Mouse (Mus musculus) heart, embryonic 12.5 days (tissue): Measurements from ENCODE around the gene Elk3. TPM values are rescaled to one million over a fixed set of nuclear protein-coding genes. Genes with fewer than 3 reads are reported as not detected.

Source experiments
- ATAC-seq: fragments of 200-750 bp; cut with Nextera tagmentation; 2 replicates; pipeline ENCODE4 v1.8.0; 2017; ENCODE audit warnings: moderate TSS enrichment, moderate library complexity; ENCODE audit not compliant: insufficient number of reproducible peaks, low FRiP score
- H3K27ac ChIP-seq: fragments of 300-500 bp; sonication (generic); 2 replicates; pipeline ENCODE4 v1.5.1; 2016; ENCODE audit warnings: mild to moderate bottlenecking, moderate library complexity; ENCODE audit not compliant: poor library complexity, severe bottlenecking
- H3K27me3 ChIP-seq: fragments of 300-500 bp; sonication (generic); replicated peaks from 2 replicates; pipeline ENCODE4 v1.6.1; 2016; ENCODE audit warnings: mild to moderate bottlenecking, moderate library complexity
- H3K36me3 ChIP-seq: fragments of 300-500 bp; sonication (generic); 2 replicates; pipeline ENCODE4 v1.6.1; 2016; ENCODE audit warnings: mild to moderate bottlenecking, moderate library complexity
- H3K4me1 ChIP-seq: fragments of 300-500 bp; sonication (generic); replicated peaks from 2 replicates; pipeline ENCODE4 v1.6.1; 2016; ENCODE audit warnings: mild to moderate bottlenecking
- H3K4me2 ChIP-seq: fragments of 300-500 bp; sonication (generic); 2 replicates; pipeline ENCODE4 v1.6.1; 2016; ENCODE audit warnings: mild to moderate bottlenecking, moderate library complexity
- H3K4me3 ChIP-seq: fragments of 300-500 bp; sonication (generic); 2 replicates; pipeline ENCODE4 v1.5.1; 2016; ENCODE audit warnings: mild to moderate bottlenecking
- H3K9ac ChIP-seq: fragments of 300-500 bp; sonication (generic); 2 replicates; pipeline ENCODE4 v1.6.1; 2016; ENCODE audit warnings: mild to moderate bottlenecking, moderate library complexity
- H3K9me3 ChIP-seq: fragments of 300-500 bp; sonication (generic); replicated peaks from 2 replicates; pipeline ENCODE4 v1.6.1; 2016; ENCODE audit warnings: mild to moderate bottlenecking, moderate library complexity
- WGBS: fragments of 180-500 bp; shearing (Covaris S2); methylation state at CpG from one replicate; pipeline ENCODE4 v1.1.7; 2016; 5-methylcytosine and 5-hydroxymethylcytosine counted together
- polyA plus RNA-seq: library from polyadenylated mRNA; unstranded; fragments of >200 nt; fragmentation: Nextera tagmentation; extraction: Ambion mirVana; gene quantifications from 2 replicates; pipeline ENCODE4 v1.2.1, GENCODE M21; 2016

Gene Elk3
- polyA plus RNA-seq, 1 experiment from 2014 or later, result 36.8 TPM

DNA sequence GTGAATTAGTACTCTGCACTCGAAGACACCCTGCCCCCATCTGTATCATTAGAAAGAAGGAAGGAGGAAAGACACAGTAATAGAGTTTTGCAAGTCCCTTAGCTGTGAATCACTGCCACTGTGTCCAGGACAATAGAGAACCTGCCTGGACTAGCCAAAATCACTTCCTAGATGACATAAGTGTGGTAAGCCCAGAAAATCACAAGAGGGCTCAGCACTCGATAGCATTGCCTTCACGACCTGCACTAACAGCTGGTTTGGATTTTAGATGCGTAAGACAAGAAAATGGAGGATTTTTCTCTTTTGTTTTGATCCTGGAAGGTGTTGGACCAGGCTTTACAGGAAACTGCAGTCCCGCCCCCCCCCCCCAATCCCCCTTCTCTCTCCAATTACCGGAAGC is 6.0 kb upstream of the Elk3 start:
- no peak overlapping the region for H3K9ac ChIP-seq
- H3K36me3 ChIP-seq, result no peaks in the 10 kb centered on the region
- no peak overlapping the region for H3K27ac ChIP-seq
- H3K9me3 ChIP-seq, result no peaks in the 10 kb centered on the region
- 39% methylated on average over 6 of the region's 6 CpGs for WGBS
- H3K4me2 ChIP-seq, result no peak overlapping the region
- H3K4me3 ChIP-seq, result no peak overlapping the region
- ATAC-seq, result no peak
- H3K4me1 ChIP-seq, result no peaks in the 10 kb centered on the region
- H3K27me3 ChIP-seq, result no peaks in the 10 kb centered on the region; the same call in 1 of the 2 replicates

- Histone ChIP-seq H3K27me3 (no peaks in the 10 kb centered on the region; the same call in 1 of the 2 replicates), H3K9me3 (no peaks in the 10 kb centered on the region), H3K36me3 (no peaks in the 10 kb centered on the region), H3K4me2 (peak overlapping the region; percentile 99), H3K4me3 (peak overlapping the region; percentile 67), H3K4me1 (peaks cover 9% of the 10 kb centered on the region; the same call in 1 of the 2 replicates), H3K9ac (no peak overlapping the region), H3K27ac (no peak overlapping the region; the same call in 1 of the 2 replicates)
- WGBS, result 17% methylated on average over 4 of the region's 4 CpGs
- ATAC-seq, result no peak
Observed at GRCm38 (mm10) chr10:93311576-93311975, 641 bp upstream of the Elk3 start.

- H3K27me3 ChIP-seq, result no peaks in the 10 kb centered on the region; the same call in 1 of the 2 replicates
Observed at GRCm38 (mm10) chr10:93309934-93310621, 857 bp downstream of the Elk3 start.

GRCm38 (mm10) chr10:93309131-93309933 is 1.6 kb downstream of the Elk3 start:
- Histone ChIP-seq H3K36me3 (no peaks in the 10 kb centered on the region), H3K27ac (peak overlapping the region; percentile 98), H3K27me3 (no peaks in the 10 kb centered on the region; the same call in 1 of the 2 replicates), H3K4me1 (peaks cover 14% of the 10 kb centered on the region), H3K4me3 (peak overlapping the region; percentile 67), H3K4me2 (peak overlapping the region; percentile 99), H3K9me3 (no peaks in the 10 kb centered on the region), H3K9ac (peak overlapping the region; percentile 91)
- peak; percentile 69 for ATAC-seq
- 2% methylated on average over 22 of the region's 23 CpGs for WGBS

More at GRCm38 (mm10) chr10:93309934-93310621, 857 bp downstream of the Elk3 start:
- Histone ChIP-seq H3K9me3 (no peaks in the 10 kb centered on the region), H3K27ac (peak overlapping the region; percentile 98), H3K36me3 (no peaks in the 10 kb centered on the region), H3K9ac (peak overlapping the region; percentile 91), H3K4me1 (peaks cover 9% of the 10 kb centered on the region), H3K4me3 (peak overlapping the region; percentile 67), H3K4me2 (peak overlapping the region; percentile 99)
- peak; percentile 38; the same call in 1 of the 2 replicates for ATAC-seq
- under 1% methylated on average over 43 of the region's 43 CpGs for WGBS

DNA sequence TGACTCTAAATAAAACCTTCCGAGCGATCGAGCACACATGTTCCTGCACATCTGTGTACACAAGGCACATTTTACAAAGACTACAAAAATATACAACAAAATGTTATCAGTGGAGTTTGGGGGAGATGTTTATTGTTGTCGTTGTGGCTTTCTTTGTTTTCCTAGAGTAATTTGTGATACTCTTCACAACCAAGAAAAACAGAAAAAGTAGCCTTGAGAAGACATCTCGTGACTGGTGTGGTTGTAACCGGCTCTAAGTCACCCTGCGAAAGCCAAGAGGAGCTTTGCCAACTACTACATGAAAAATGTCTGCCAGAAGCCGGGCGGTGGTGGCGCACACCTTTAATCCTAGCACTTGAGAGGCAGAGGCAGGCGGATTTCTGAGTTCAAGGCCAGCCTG is 4.6 kb downstream of the Elk3 start:
- Histone ChIP-seq H3K27ac (0 out of 2 replicates have a peak overlapping the region, but pooled peaks have one; percentile 1), H3K36me3 (no peaks in the 10 kb centered on the region), H3K4me3 (peak overlapping the region; percentile 0; the same call in 1 of the 2 replicates), H3K4me1 (peaks cover 25% of the 10 kb centered on the region), H3K27me3 (no peaks in the 10 kb centered on the region), H3K4me2 (peak overlapping the region; percentile 47), H3K9ac (no peak overlapping the region), H3K9me3 (no peaks in the 10 kb centered on the region)
- 80% methylated on average over 11 of the region's 11 CpGs for WGBS
- ATAC-seq, result no peak

DNA sequence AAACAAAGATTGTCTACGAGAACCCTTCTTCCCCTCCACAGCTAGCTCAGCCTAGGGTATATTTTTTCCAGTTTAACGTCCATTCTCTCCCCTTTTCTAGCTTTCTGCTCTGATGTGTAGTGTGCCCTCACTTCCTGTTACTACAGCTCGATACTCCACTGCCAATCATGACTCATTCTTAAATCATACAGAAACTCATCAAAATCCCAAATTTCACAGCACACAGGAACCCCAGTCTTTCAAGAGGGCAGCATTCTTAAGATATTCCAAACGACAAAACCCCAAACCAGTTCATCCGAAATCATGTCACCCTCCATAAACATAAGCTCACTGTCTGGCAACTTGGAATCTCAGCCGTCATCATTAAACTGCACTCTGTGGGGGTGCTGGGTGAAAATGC is 5.0 kb downstream of the Elk3 start:
- peak overlapping the region; percentile 0; the same call in 1 of the 2 replicates for H3K4me3 ChIP-seq
- H3K4me1 ChIP-seq, result peaks cover 25% of the 10 kb centered on the region

GRCm38 (mm10) chr10:93303231-93303630 is 7.7 kb downstream of the Elk3 start:
- 59% methylated on average over 4 of the region's 4 CpGs for WGBS
- Histone ChIP-seq H3K9me3 (0 out of 2 replicates have a peak, but pooled peaks cover 3% of the 10 kb centered on the region), H3K4me3 (no peak overlapping the region), H3K4me2 (peak overlapping the region; percentile 33), H3K27ac (peak overlapping the region; percentile 55; the same call in 1 of the 2 replicates), H3K4me1 (peaks cover 32% of the 10 kb centered on the region), H3K36me3 (0 out of 2 replicates have a peak, but pooled peaks cover 3% of the 10 kb centered on the region), H3K27me3 (no peaks in the 10 kb centered on the region), H3K9ac (peak overlapping the region; percentile 33; the same call in 1 of the 2 replicates)
- ATAC-seq, result no peak

More for the DNA sequence above, 5.0 kb downstream of the Elk3 start:
- 0 out of 2 replicates have a peak, but pooled peaks cover 2% of the 10 kb centered on the region for H3K9me3 ChIP-seq
- 0 out of 2 replicates have a peak overlapping the region, but pooled peaks have one; percentile 1 for H3K27ac ChIP-seq
- WGBS, result 58% methylated on average over 6 of the region's 6 CpGs
- H3K4me2 ChIP-seq, result peak overlapping the region; percentile 47
- H3K27me3 ChIP-seq, result no peaks in the 10 kb centered on the region
- 0 out of 2 replicates have a peak, but pooled peaks cover 2% of the 10 kb centered on the region for H3K36me3 ChIP-seq
- no peak overlapping the region for H3K9ac ChIP-seq
- ATAC-seq, result no peak

DNA sequence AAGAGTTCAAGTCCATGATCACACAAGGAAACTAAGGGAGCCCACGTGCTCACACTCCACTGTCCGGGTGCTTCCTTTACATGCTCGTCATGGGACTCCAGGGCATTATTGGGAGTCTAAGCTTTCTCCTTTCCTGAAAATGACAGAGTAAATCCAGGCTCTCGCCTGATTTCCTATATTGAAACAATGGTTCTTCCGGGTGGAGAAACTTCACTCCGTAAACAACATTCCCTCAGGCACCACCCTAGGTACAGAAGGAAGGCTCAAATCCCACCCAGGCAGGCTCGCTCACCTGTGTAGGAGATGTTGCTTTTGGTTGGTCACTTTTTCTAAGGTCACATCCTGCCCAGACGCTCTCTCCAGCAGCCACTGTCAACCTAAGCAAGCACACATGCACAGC is 9.1 kb downstream of the Elk3 start:
- H3K4me3 ChIP-seq, result no peak overlapping the region
- peaks cover 44% of the 10 kb centered on the region for H3K4me1 ChIP-seq
- no peaks in the 10 kb centered on the region for H3K27me3 ChIP-seq
- H3K36me3 ChIP-seq, result 0 out of 2 replicates have a peak, but pooled peaks cover 3% of the 10 kb centered on the region
- 0 out of 2 replicates have a peak, but pooled peaks cover 3% of the 10 kb centered on the region for H3K9me3 ChIP-seq
- no peak for ATAC-seq
- H3K9ac ChIP-seq, result no peak overlapping the region
- H3K4me2 ChIP-seq, result no peak overlapping the region
- 61% methylated on average over 8 of the region's 8 CpGs for WGBS
- H3K27ac ChIP-seq, result peak overlapping the region; percentile 12; the same call in 1 of the 2 replicates

DNA sequence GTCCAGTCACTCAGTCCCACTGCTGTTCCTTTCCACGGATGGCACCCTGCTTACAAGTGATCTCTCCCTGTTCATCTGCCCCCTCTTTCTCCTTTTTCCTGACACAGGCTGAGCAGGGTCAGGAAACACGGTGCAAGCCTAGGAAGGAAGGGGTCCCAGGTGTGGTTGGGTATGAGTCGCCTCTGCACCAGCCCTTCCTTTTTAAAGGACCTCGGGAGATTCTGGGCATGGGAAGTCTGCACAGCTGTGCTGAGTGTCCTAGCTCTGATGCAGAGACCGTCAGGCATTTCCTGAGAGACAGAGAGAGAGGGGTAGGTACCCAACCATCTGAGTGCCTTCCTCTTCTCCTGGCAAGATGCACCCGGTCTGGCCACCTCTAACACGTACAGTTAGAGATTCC is 12.7 kb downstream of the Elk3 start:
- peaks cover 66% of the 10 kb centered on the region for H3K4me1 ChIP-seq
- H3K9me3 ChIP-seq, result 0 out of 2 replicates have a peak, but pooled peaks cover 3% of the 10 kb centered on the region
- peak overlapping the region; percentile 60 for H3K27ac ChIP-seq
- no peaks in the 10 kb centered on the region for H3K27me3 ChIP-seq
- no peak overlapping the region for H3K4me3 ChIP-seq
- H3K4me2 ChIP-seq, result no peak overlapping the region
- ATAC-seq, result peak; percentile 50; the same call in 1 of the 2 replicates
- 0 out of 2 replicates have a peak, but pooled peaks cover 3% of the 10 kb centered on the region for H3K36me3 ChIP-seq
- 41% methylated on average over 7 of the region's 7 CpGs for WGBS
- no peak overlapping the region for H3K9ac ChIP-seq

DNA sequence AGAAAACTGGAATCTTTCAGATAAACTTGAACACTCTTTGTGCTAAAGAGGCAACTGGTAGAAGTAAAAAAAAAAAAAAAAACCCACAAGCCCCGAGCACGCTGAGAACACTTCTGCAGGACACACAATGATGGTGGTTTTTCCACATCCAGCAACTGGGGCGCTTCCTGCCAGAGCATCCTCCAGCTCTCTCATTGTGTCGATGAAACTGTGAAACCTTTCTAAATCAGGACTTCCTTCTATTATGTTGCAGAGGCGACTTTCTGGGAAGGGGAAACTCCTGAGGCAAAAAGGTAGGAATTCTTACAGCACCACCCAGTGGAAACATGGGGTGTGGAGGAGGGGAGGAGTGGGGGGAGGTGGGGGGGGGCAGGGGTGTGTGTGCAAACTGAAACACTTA is 13.2 kb downstream of the Elk3 start:
- Histone ChIP-seq H3K36me3 (0 out of 2 replicates have a peak, but pooled peaks cover 3% of the 10 kb centered on the region), H3K4me3 (no peak overlapping the region), H3K4me1 (peaks cover 63% of the 10 kb centered on the region), H3K9ac (no peak overlapping the region), H3K4me2 (no peak overlapping the region), H3K9me3 (0 out of 2 replicates have a peak, but pooled peaks cover 3% of the 10 kb centered on the region), H3K27ac (peak overlapping the region; percentile 60), H3K27me3 (no peaks in the 10 kb centered on the region)
- ATAC-seq, result peak; percentile 40
- 37% methylated on average over 5 of the region's 5 CpGs for WGBS
